Mouse (Mus musculus) stomach, embryonic 15.5 days (tissue): ENCODE measurements around the gene Pou4f1. TPM values are rescaled to one million over a fixed set of nuclear protein-coding genes. Genes with fewer than 3 reads are reported as not detected.

Experiments used
- ATAC-seq: fragments of 200-750 bp; cut with Nextera tagmentation; 2 replicates; pipeline ENCODE4 v1.8.0; 2017; ENCODE audit warnings: low read depth, moderate number of reproducible peaks, moderate TSS enrichment; ENCODE audit not compliant: insufficient read depth, low FRiP score
- H3K27ac ChIP-seq: fragments of 300-500 bp; sonication (generic); 2 replicates; pipeline ENCODE4 v1.5.1; 2015; ENCODE audit warnings: mild to moderate bottlenecking, inconsistent platforms
- H3K27me3 ChIP-seq: fragments of 300-500 bp; sonication (generic); replicated peaks from 2 replicates; pipeline ENCODE4 v1.6.1; 2015; ENCODE audit warnings: inconsistent platforms
- H3K36me3 ChIP-seq: fragments of 300-500 bp; sonication (generic); 2 replicates; pipeline ENCODE4 v1.6.1; 2015; ENCODE audit warnings: inconsistent platforms
- H3K4me1 ChIP-seq: fragments of 300-500 bp; sonication (generic); 2 replicates; pipeline ENCODE4 v1.6.1; 2015; ENCODE audit warnings: inconsistent platforms
- H3K4me2 ChIP-seq: fragments of 300-500 bp; sonication (generic); 2 replicates; pipeline ENCODE4 v1.6.1; 2015; ENCODE audit warnings: mild to moderate bottlenecking, inconsistent platforms
- H3K4me3 ChIP-seq: fragments of 300-500 bp; sonication (generic); replicated peaks from 2 replicates; pipeline ENCODE4 v1.5.1; 2015; ENCODE audit warnings: inconsistent platforms
- H3K9ac ChIP-seq: fragments of 300-500 bp; sonication (generic); 2 replicates; pipeline ENCODE4 v1.6.1; 2015; ENCODE audit warnings: inconsistent platforms
- H3K9me3 ChIP-seq: fragments of 300-500 bp; sonication (generic); 2 replicates; pipeline ENCODE4 v1.6.1; 2016; ENCODE audit warnings: inconsistent platforms
- WGBS: fragments of 180-500 bp; shearing (Covaris S2); methylation state at CpG from one replicate; pipeline ENCODE4 v1.1.7; 2015; 5-methylcytosine and 5-hydroxymethylcytosine counted together
- polyA plus RNA-seq: library from polyadenylated mRNA; unstranded; fragments of >200 nt; fragmentation: Nextera tagmentation; extraction: Ambion mirVana; gene quantifications from 2 replicates; pipeline ENCODE4 v1.2.1, GENCODE M21; 2015

The Pou4f1 gene
- polyA plus RNA-seq, 1 experiment from 2014 or later = 0.22 TPM

DNA sequence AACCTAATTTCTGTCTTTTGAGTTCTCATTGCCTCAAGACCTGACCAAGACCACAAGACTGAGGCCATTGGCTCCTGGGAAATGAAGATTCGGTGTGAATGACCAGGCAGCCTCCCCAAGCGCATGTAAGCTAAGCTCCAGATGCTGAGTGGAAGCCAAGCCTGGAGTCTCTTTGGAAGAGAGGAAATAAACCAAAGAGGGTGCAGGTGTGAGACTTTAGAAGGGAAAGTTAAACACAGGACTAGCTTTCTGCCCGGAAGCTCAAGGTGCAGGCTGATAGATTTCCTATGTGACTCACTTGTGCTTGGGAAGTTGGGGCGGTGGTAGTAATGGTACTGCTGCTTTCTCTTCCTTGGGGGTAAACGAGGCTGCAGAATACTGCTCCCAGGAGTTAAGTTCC is 3.0 kb downstream of the Pou4f1 start:
- H3K4me2 ChIP-seq = no peak overlapping the region
- H3K27me3 ChIP-seq = peaks cover 81% of the 10 kb centered on the region
- 2% methylated on average over 5 of the region's 5 CpGs for WGBS
- no peak overlapping the region for H3K9ac ChIP-seq
- no peaks in the 10 kb centered on the region for H3K9me3 ChIP-seq
- H3K36me3 ChIP-seq = no peaks in the 10 kb centered on the region
- H3K4me1 ChIP-seq = peaks cover 29% of the 10 kb centered on the region
- H3K4me3 ChIP-seq = no peak overlapping the region
- no peak for ATAC-seq
- no peak overlapping the region for H3K27ac ChIP-seq

DNA sequence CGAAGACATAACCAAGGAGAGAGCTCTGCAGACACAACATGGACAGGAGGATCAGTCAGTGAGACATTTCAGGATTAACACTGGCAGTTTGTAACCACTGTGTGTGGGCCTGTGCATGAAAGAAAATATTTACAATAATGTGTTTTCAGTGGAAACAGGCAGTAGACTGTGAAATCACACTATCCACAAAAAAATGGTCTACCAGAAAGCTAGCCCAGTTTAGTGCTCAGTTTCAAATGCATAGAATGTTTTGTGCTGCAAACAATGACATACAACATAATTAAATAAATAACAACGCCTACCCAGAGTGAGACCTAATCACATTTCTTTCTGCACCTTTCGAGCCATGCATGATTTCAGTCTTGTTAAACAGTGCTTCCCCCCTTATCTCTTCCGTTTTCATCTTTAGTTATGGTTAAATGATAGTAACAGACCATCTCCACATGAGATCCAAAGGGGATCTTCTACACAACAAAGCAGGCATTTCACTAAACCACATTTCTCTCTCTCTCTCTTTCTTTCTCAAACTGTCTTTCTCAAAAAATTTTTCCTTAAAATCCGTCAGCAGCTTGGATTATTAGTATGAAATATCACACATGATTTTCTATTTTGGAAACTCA is 4.1 kb downstream of the Pou4f1 start:
- no peak for ATAC-seq
- peaks cover 82% of the 10 kb centered on the region for H3K27me3 ChIP-seq
- 7% methylated on average over 5 of the region's 5 CpGs for WGBS
- no peak overlapping the region for H3K4me2 ChIP-seq
- no peak overlapping the region for H3K9ac ChIP-seq
- no peak overlapping the region for H3K4me3 ChIP-seq
- no peaks in the 10 kb centered on the region for H3K9me3 ChIP-seq
- no peak overlapping the region for H3K27ac ChIP-seq
- H3K4me1 ChIP-seq = peaks cover 29% of the 10 kb centered on the region
- H3K36me3 ChIP-seq = no peaks in the 10 kb centered on the region

DNA sequence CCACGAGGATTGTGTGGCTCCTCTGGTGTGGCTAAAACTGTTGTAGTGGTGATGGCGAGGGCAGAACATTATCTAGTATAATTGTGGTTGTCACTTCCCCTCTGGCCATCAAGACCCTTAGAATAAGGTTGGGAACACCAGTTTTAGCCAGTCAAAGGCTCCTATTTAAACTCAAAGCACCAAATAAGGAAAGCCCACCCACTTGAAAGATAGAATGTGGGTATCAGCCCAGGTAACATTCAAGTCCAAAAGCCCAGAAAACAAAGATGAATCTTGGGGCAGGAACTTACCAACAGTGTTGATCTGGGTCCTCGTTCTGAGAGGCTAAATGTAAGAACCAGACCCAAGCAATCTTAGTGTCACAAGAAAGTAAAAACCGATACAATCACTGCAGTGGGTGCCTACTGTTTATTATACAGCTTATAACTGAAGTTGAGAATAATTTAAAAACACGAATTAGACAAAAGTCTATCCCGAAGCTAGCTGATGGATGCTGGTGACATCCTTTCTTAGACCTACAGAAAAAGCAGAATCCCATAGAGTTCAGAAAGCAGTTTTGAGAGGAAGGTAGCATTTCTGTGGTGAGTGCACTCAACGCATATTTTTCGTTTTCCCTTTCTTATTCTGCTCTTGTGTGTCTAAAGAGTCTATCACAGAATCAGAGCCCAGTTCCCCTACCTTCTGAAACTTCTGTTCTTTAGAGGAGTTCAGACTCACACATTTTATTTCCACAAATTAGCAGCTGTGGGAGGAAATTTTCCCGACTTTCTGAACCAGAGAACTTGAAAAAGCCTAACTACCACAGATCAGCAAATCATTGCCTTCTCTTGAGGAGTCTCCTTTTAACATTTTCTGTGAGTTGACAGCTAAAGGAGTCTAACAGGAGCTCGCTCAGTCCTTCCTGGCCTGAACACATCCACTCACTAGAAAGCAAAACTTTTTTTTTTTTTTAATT is 6.2 kb downstream of the Pou4f1 start:
- 3% methylated on average over 10 of the region's 10 CpGs for WGBS
- no peak for ATAC-seq
- peaks cover 14% of the 10 kb centered on the region for H3K4me1 ChIP-seq
- H3K9ac ChIP-seq = no peak overlapping the region
- H3K4me3 ChIP-seq = no peak overlapping the region
- no peak overlapping the region for H3K4me2 ChIP-seq
- H3K36me3 ChIP-seq = no peaks in the 10 kb centered on the region
- H3K27me3 ChIP-seq = peaks cover 75% of the 10 kb centered on the region
- no peaks in the 10 kb centered on the region for H3K9me3 ChIP-seq
- no peak overlapping the region for H3K27ac ChIP-seq

DNA sequence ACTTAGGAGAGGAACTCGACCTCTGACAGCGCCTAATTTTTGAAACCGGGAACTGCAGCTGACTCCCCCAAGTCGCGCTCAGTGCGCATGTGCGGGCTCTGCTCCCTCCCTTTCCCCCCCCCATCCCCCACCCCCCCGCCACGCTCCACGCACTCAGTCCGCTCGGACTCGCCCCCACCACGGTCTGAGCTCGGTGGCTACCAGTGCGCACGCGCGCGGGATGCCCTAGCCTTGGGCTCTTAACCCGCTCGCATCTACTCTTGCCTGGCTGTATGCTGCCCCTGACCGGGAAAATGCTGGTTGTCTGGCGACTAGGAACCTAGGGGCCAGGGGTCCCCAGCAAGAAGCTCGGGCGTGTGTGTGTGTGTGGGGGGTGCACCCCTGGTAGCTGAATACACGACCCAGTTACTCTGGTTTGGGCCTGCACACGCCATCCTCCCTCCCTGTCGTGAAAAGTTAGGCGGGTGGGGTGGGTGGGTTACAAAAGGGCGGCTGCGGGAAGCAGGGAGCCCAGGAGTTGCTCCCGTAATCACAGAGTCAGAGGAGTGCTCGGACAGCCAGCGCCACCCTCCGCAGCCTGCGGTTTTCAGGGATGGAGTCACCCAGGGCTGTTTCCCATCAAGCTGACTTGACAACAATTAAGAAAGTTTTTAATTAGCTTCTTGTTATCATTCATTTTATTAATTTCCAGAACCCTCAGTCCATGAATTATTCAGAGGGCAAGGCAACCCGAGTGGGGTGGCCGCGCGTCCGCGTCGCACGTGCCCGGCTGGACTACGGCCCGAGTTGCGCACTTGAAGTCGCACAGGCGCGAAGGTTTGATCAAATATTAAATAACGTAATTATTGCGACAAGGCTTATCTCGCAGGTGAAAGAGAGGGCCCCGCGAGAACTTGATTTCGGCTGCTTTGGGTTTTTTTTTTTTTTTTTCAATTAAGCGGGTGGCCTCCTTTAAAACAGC is 7.2 kb downstream of the Pou4f1 start:
- no peaks in the 10 kb centered on the region for H3K9me3 ChIP-seq
- H3K4me3 ChIP-seq = no peak overlapping the region; the same call in 1 of the 2 replicates

DNA sequence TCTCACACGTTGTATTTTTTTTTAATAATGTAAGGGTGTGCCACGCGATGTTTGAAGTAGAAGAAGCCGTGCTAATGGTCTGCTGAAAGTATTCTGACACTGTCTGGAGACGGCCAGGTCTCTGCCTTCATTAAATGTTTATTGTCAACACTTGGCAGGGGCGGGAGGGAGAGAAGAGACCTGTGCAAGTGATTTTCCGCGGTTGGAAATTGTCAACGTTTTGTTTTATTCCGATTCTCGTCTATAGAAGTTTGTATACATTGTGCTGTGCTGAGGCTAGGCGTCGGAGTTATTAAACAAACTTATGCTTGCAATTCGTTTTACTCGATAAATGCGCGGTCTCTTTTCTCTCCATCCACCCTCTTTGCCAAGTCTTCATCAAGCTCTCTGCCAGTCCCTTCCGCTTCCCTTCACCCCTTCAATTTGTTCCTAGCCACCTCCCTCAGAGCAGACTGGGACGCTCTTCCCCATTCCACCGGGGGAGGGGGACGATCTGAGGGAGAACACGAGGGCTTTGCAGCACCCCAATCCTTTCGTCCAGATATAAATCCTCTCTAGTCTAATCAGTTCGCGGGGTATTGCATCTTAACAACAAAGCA is 8.2 kb downstream of the Pou4f1 start:
- Histone ChIP-seq H3K9ac (no peak overlapping the region), H3K27ac (no peak overlapping the region), H3K4me3 (no peak overlapping the region), H3K9me3 (no peaks in the 10 kb centered on the region), H3K36me3 (no peaks in the 10 kb centered on the region), H3K4me2 (no peak overlapping the region), H3K27me3 (peaks cover 63% of the 10 kb centered on the region), H3K4me1 (0 out of 2 replicates have a peak, but pooled peaks cover 4% of the 10 kb centered on the region)
- WGBS = under 1% methylated on average over 25 of the region's 25 CpGs
- no peak for ATAC-seq

More for the DNA sequence above, 7.2 kb downstream of the Pou4f1 start:
- under 1% methylated on average over 59 of the region's 59 CpGs for WGBS
- H3K36me3 ChIP-seq = no peaks in the 10 kb centered on the region
- peaks cover 5% of the 10 kb centered on the region for H3K4me1 ChIP-seq
- no peak overlapping the region for H3K9ac ChIP-seq
- ATAC-seq = peak; percentile 47; the same call in 1 of the 2 replicates
- H3K4me2 ChIP-seq = 0 out of 2 replicates have a peak overlapping the region, but pooled peaks have one; percentile 10
- H3K27ac ChIP-seq = no peak overlapping the region
- H3K27me3 ChIP-seq = peaks cover 67% of the 10 kb centered on the region

DNA sequence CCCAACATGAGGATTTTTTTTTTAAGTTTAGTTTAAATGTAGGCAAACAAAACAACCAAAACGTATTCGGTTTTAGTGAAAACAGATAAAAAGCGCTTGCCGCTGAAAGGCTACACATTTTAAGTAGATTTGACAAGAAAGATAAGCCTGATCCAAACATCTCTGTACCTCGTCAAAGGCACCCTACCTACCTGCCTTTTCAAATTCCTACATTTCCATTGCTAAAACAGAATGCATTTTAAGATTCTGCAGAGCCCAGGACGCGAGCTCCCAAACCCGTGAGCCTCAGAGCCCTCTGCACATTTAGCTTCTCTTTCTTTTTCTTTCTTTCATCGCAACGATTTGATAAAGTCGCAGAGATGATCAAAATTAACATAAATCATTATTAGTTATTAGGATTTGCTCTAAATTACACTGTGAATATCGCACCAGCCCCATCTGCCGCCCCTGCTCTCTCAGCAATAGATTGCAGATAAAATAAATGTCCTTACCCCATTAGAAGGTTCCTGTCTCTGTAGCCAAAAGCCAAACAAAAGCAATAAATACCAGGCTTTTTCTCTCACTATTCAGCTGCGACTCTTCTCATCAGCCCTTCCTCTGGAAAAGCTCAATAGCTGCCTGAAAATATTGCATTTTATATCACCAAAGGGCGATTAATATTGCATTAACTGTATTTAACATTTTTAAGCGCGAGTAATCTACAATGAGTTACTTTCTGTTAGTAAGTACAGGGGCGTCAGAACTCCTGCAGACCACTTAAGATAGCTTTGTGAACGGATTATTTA is 8.9 kb downstream of the Pou4f1 start:
- no peak for ATAC-seq
- WGBS = 2% methylated on average over 19 of the region's 19 CpGs

DNA sequence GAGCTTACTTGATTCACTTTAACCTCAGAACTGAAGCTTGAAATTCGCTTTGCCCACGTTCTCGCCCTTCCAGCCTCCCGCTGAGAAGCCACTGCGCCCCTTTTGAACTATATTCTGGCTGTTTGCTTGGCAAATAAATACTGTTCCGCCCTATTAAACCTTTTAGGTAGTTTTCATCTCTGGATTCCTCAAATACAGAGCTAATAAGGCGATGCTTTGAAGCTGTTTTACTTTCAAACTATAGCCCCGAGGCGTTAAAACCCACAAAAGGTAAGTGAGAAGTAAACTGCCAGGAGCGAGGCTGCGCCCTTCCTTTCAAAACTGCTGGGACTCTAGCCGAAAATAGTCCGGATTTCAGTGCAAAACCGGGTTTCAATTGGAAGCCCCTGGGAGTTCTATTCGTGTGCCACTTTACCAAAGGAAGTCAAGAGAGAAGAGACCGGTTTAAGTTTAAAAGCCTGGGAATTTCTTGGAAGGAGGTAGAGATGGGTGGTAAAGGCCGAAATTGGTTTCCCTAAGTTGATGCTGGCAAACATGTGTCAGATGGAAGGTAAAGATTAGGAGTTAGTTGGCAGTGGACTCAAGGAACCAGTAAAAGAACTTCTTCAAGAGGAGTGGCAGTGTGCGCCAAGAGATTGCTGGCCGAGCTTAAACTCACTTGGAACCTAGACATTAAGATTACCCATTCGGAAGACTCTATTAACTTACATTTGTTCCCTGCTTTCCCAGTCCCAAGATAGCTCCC is 9.7 kb downstream of the Pou4f1 start:
- Histone ChIP-seq H3K4me3 (no peak overlapping the region), H3K4me1 (0 out of 2 replicates have a peak, but pooled peaks cover 4% of the 10 kb centered on the region), H3K27me3 (peaks cover 52% of the 10 kb centered on the region), H3K4me2 (no peak overlapping the region), H3K36me3 (no peaks in the 10 kb centered on the region), H3K9ac (no peak overlapping the region), H3K9me3 (no peaks in the 10 kb centered on the region), H3K27ac (no peak overlapping the region)
- 2% methylated on average over 20 of the region's 20 CpGs for WGBS
- no peak for ATAC-seq

More for the DNA sequence above, 8.9 kb downstream of the Pou4f1 start:
- H3K9ac ChIP-seq = no peak overlapping the region
- no peaks in the 10 kb centered on the region for H3K9me3 ChIP-seq
- H3K4me1 ChIP-seq = 0 out of 2 replicates have a peak, but pooled peaks cover 4% of the 10 kb centered on the region
- H3K27me3 ChIP-seq = peaks cover 60% of the 10 kb centered on the region
- no peak overlapping the region for H3K27ac ChIP-seq
- H3K4me3 ChIP-seq = no peak overlapping the region
- no peak overlapping the region for H3K4me2 ChIP-seq
- H3K36me3 ChIP-seq = no peaks in the 10 kb centered on the region

DNA sequence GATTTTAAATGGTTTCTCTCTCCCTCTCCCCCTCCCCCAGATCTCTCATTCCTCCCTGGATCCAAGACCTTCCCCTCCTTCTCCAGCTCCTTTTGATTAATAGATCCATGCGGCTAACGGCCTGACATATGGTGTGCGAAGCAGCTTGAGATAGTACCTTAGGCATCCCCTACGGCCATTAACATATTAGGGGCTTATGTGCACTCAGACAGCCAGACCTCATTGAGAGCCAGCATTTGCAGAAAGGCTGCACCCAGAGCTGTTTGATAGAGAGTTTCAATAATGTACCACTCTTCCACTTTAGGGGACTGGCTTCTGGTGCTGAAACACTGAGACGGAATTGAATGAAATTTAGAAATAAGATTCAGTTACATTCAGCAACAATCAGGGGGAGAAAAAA is 10.8 kb downstream of the Pou4f1 start:
- Histone ChIP-seq H3K27me3 (peaks cover 53% of the 10 kb centered on the region), H3K9ac (no peak overlapping the region), H3K4me2 (no peak overlapping the region), H3K36me3 (no peaks in the 10 kb centered on the region), H3K27ac (no peak overlapping the region), H3K4me3 (no peak overlapping the region), H3K9me3 (no peaks in the 10 kb centered on the region), H3K4me1 (0 out of 2 replicates have a peak, but pooled peaks cover 4% of the 10 kb centered on the region)
- ATAC-seq = no peak
- under 1% methylated on average over 5 of the region's 5 CpGs for WGBS

DNA sequence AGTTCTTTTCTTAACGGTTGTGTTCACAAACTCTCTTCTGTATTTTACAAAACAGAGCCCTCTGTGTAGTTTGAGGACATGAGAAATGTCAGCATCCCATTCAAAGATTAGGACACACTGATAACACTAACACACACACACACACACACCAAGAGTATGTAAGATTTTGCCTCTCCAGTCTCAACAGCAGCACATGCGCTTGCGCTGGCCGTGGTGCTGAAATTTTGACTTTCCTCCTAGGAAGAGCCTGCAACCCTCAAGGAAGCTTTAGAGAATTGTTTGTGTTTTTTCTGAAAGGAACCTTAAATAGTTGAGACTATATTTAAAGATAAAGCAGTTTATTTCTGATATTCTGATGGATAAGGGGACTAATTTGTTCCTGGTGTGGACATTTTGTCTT is 14.0 kb downstream of the Pou4f1 start:
- Histone ChIP-seq H3K27ac (no peak overlapping the region), H3K36me3 (no peaks in the 10 kb centered on the region), H3K9ac (no peak overlapping the region), H3K4me1 (no peaks in the 10 kb centered on the region), H3K9me3 (no peaks in the 10 kb centered on the region), H3K4me3 (no peak overlapping the region), H3K27me3 (peaks cover 32% of the 10 kb centered on the region), H3K4me2 (no peak overlapping the region)
- 10% methylated on average over 4 of the region's 4 CpGs for WGBS
- no peak for ATAC-seq

DNA sequence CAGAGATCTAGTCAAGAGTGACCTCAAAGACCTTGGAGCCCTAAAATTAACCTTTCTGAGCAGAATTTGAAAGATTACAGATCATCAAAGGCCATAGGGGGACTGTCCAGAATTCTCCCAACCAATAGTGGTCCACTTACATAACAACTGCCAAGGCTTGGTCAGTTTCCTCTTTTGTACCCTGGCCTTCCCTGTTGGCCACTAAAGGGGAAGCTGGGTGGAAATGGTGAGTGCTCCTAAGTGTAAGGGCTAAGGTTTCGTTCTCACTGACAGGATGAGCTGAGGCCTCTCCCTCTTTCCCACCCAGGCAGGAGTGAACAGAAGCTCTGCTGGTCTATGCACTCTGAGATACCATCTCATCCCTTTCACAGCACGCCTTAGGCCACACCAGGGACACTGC is 33.5 kb downstream of the Pou4f1 start:
- no peak overlapping the region for H3K4me3 ChIP-seq
- H3K4me2 ChIP-seq = no peak overlapping the region
- no peaks in the 10 kb centered on the region for H3K36me3 ChIP-seq
- H3K27me3 ChIP-seq = no peaks in the 10 kb centered on the region
- no peak for ATAC-seq
- no peaks in the 10 kb centered on the region for H3K9me3 ChIP-seq
- H3K9ac ChIP-seq = no peak overlapping the region
- H3K27ac ChIP-seq = no peak overlapping the region
- WGBS = 43% methylated on average over 2 of the region's 2 CpGs
- H3K4me1 ChIP-seq = no peaks in the 10 kb centered on the region
